Mouse (Mus musculus) retina, postnatal 7 days (tissue): Measurements from ENCODE around the gene Nfam1.
A peak's percentile ranks its signal among the peaks of the same experiment; 100 is the strongest.

Experiments
- DNase-seq: peaks from one replicate; pipeline ENCODE4 v3.0.0-alpha.2; 2012; ENCODE audit warnings: low read depth, low spot score

Gene Nfam1

GRCm38 (mm10) chr15:83038812-83039211 is 5.7 kb upstream of the Nfam1 start:
- no peak for DNase-seq

GRCm38 (mm10) chr15:83037755-83038483 is 4.8 kb upstream of the Nfam1 start:
- peak; percentile 70 for DNase-seq

DNA sequence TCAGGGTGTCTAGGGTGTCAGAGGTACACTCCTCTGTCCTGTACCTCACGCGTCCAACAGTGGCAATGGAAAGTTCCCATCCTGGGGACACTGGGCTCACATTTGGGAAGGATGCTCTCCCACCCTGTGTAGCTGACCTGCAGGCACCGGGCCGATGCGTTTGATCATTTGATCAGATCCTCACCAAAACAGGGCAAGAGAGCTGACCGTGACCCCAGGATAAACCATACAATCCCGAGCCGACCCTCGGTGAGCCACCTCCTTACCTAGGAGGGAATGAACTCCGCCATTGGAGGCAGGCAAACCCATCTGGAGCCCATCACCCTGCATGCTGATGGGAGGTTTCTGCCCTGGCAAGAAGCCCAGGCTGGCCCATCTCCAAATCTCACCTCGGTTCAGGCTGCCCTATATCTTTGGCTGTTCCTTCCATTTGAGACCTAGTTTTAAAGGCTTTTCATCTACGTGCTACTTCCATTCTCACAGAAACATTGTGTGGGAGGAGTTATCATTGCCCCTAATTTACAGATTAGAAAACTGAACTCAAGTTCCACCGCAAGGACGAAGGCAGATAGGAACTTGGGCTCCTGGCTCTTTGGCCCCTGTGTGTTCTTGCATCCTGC is 3.9 kb upstream of the Nfam1 start:
- DNase-seq, result no peak

DNA sequence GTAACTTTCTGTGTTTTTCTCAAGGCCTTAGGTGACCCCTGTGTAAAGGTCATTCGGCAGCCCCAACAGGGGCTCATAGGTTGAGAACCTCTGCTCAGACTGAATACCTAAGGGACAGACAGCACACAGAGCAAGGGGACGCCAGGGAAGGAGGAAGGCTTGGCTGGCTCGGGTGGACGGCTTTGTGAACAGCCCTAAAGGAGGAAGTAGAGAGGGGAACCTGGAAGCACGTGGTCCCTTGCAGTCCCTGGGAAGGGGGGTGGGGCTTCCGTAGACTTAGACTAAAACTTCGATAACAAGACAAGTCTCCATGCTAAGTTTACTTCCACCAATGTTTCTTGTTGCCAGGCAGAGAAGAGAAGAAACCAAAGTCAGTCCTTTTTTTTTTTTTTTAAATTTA is 3.0 kb upstream of the Nfam1 start:
- no peak for DNase-seq

- no peak for DNase-seq
Measured at GRCm38 (mm10) chr15:83034275-83034977, 1.3 kb upstream of the Nfam1 start.

DNA sequence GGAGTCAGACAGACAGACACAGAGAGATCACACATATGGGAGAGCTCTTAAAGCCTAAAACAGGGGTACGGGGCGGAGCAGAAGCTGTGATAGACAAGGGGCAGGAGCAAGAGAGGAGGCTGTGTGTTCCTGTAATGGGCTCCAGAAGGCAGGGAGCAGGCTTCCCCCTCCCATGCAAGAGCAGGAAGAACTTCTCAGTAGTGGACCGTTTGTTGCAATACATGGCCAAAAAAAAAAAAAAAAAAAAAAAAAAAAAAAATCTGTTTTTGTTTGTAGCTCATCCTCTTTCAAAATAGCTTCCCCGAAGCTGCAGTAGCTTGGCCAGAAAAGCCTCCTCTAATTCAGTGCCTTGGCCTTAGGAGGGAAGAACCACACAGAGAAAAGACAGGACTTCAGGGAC is 2.2 kb downstream of the Nfam1 start:
- no peak for DNase-seq

DNA sequence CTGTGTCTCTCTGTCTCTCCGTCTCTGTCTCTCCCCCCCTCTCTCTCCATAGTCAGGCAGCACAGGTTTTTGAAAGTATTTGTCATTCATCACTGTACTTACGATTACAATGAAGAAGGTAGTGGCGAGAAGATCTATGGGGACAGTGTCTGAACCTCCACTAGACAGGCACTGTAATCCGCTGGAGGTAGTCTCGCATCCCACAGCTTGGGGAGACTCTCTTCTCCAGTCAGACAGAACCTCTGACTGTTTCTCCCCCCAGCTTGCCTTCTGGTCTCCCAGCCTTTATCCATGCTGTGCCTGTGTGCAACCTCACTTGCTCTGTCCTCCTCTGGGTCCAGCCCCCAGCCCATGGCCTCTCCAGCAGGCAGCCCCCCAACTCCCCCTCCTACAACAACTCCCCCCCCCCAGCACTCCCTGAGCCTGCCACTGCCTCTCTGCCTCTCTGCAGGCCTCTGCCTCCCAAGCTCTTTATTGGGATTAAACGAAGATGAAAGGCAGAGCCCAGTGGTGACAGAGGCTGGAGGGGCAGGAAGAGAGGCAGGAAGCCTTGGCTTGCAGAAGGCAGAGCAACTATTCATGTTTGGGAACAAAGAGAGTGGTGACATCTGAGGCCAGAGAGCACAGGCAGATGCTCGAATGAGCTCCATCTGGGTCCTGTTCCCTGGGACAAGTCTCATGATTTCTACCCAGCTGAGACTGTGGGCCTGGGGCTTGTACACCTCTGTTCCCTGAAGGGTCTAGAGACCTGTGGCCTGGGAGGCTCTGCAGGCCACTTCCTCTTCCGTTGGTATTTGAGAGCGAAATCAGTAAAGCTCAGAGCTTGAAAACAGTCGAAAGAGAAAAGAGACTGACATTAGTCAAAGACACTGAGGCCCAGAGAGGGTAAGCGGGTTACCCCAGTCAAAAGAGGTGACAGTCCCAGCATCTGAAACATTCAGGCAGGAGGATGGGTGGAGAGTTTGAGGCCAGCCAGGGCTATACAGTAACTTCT is 3.1 kb downstream of the Nfam1 start:
- no peak for DNase-seq

- DNase-seq, result no peak
Measured at GRCm38 (mm10) chr15:83026129-83026528, 7.0 kb downstream of the Nfam1 start.

- no peak for DNase-seq
Measured at GRCm38 (mm10) chr15:83025041-83025760, 7.9 kb downstream of the Nfam1 start.

DNA sequence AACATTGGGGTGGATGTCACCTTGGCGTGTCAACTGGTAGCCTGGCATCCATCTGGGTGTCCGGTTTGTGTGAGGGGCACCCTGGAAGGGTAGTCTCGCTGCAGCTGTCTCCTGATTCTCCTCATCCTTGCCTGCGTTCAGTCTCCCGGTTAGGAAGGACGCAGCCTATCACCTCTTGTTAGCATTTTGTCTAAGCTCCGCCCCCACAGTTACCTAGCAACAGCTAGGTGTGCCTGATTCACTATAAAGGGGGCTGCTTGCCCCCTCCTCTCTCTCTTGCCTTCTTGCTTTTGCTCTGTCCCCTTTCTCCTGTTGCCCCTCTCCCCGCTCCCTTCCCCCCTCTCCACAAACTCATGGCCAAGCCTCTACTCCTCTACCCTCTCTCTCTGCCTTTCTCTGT is 10.2 kb downstream of the Nfam1 start:
- no peak for DNase-seq

GRCm38 (mm10) chr15:83010990-83011664 is 22.0 kb downstream of the Nfam1 start:
- DNase-seq, result peak; percentile 79

DNA sequence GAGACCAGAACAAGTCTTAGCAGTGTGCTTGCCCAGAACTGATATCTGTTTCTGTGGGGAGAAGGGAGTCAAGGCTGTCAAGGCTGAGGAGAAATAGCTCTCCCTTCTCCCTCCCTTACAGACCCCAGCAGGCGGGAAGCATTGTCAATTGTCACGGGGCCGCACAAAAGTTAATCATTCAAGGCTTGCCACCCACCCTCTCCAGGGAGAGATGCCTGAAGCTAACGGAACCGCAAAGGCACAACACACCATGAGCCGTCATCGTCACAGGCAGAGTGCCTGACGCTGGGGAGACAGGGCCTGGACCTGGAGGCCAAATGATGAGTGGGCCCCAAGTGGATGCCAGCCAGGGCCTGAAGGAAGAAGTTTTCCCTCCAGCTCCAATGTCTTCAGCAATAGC is 22.7 kb downstream of the Nfam1 start:
- no peak for DNase-seq

DNA sequence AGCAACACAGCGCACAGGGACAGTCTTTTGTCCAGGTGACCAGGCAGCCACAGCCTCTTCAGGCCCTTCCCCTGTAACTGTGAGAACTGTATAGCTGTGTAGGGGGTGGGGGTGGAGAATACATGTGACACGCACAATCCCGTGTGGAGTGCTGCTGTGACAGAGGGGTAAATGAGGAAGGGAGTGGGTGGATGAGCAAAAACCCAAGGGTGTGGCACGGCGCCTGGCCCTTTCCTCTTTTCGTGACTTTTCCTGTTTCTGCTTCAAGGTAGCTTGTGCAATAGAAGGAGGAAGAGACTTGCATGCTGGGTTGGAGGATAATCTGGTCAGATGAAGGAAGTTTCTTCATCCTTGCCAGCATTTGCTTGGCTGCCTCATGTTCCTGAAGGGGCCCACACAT is 23.6 kb downstream of the Nfam1 start:
- no peak for DNase-seq

DNA sequence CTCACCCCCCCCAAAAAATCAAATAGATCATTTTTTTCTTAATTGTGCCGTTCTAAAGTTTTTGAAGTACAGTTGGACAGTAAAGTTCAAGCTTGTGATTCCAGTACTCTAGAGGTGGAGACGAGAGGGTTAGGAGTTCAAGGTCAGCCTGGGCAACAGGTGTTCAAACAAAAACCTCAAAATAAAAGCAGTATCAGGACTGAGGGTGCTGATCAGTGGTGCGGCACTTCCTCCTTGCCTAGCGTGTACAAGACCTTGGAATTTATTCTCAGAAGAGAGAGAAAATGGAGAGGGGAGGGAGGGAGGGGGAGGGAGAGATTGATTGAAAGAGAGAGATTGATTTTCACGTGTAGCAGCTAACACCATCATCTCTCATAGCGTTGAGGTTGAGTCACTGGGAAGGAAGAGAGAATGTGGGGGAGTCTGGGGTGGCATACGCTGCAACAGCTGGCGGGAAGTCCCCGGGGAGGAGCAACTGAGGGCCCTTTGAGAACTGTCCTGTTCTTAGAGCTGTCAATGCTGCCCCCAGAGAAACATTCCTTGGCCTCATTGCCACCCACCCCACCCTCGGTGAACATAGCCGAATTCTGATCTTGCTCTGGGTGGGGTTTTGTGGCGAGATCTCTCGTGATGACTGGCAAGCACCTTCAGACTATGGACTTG is 24.2 kb downstream of the Nfam1 start:
- no peak for DNase-seq

- DNase-seq, result no peak
Measured at GRCm38 (mm10) chr15:83007346-83007920, 25.7 kb downstream of the Nfam1 start.

GRCm38 (mm10) chr15:83002665-83003548 is 30.2 kb downstream of the Nfam1 start:
- no peak for DNase-seq

GRCm38 (mm10) chr15:82998811-82999221 is 34.3 kb downstream of the Nfam1 start:
- no peak for DNase-seq

DNA sequence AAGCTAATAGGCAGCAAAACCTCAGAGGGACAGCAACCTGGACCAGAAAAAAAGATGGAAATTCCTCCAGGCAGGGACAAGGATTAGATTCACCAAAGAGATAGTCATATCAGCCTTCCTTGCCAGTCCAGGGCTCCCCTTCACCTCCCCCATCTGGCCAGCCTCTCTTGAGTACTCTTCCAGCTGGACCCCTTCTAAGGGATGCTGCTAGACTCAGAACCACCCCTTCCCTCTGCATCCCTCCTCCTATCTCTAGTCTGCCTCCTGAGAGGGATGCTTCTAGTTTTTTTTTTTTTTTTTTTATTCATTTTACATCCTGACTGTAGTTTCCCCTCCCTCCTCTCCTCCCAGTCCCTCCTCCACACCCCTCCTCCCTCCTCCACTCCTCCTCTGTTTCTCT is 36.7 kb downstream of the Nfam1 start:
- DNase-seq, result no peak
